Mouse (Mus musculus): ENCODE measurements around the gene Agbl4. TPM values are rescaled to one million over a fixed set of nuclear protein-coding genes. Genes with fewer than 3 reads are reported as not detected.

Gene Agbl4
- polyA plus RNA-seq, 3 experiments from 2014 or later: not detected

- ATAC-seq: no peak
These were observed 1052.2 kb downstream of the Agbl4 start for GRCm38 (mm10) chr4:111449442-111450199.

- no peak for ATAC-seq
These were observed 1053.9 kb downstream of the Agbl4 start for GRCm38 (mm10) chr4:111451283-111451918.

- no peak for ATAC-seq
These were observed 1054.7 kb downstream of the Agbl4 start for GRCm38 (mm10) chr4:111452192-111452591.

GRCm38 (mm10) chr4:111453275-111453674, 1055.8 kb downstream of the Agbl4 start:
- no peak for ATAC-seq

- ATAC-seq: no peak
These were observed 1058.2 kb downstream of the Agbl4 start for GRCm38 (mm10) chr4:111455621-111456020.

GRCm38 (mm10) chr4:111457568-111457967, 1060.1 kb downstream of the Agbl4 start:
- no peak for ATAC-seq

- ATAC-seq: no peak
These were observed 1069.9 kb downstream of the Agbl4 start for GRCm38 (mm10) chr4:111467293-111467773.

GRCm38 (mm10) chr4:111467796-111468195, 1070.3 kb downstream of the Agbl4 start:
- ATAC-seq: no peak

- ATAC-seq: no peak
These were observed 1072.4 kb downstream of the Agbl4 start for GRCm38 (mm10) chr4:111469847-111470246.

- ATAC-seq: no peak
These were observed 1074.3 kb downstream of the Agbl4 start for GRCm38 (mm10) chr4:111471726-111472125.

- ATAC-seq: no peak
These were observed 1075.0 kb downstream of the Agbl4 start for GRCm38 (mm10) chr4:111472511-111472910.

- ATAC-seq: no peak
These were observed 1075.6 kb downstream of the Agbl4 start for GRCm38 (mm10) chr4:111473014-111473413.

GRCm38 (mm10) chr4:111475374-111475971, 1078.0 kb downstream of the Agbl4 start:
- no peak for ATAC-seq

GRCm38 (mm10) chr4:111477507-111477906, 1080.0 kb downstream of the Agbl4 start:
- no peak for ATAC-seq

GRCm38 (mm10) chr4:111483499-111483898, 1086.0 kb downstream of the Agbl4 start:
- no peak for ATAC-seq

- ATAC-seq: no peak
These were observed 1087.7 kb downstream of the Agbl4 start for GRCm38 (mm10) chr4:111485189-111485588.

- ATAC-seq: no peak
These were observed 1088.7 kb downstream of the Agbl4 start for GRCm38 (mm10) chr4:111486187-111486586.

GRCm38 (mm10) chr4:111487233-111487843, 1089.9 kb downstream of the Agbl4 start:
- no peak for ATAC-seq

- ATAC-seq: no peak
These were observed 1096.4 kb downstream of the Agbl4 start for GRCm38 (mm10) chr4:111493750-111494404.

GRCm38 (mm10) chr4:111495949-111496348, 1098.5 kb downstream of the Agbl4 start:
- ATAC-seq: no peak

GRCm38 (mm10) chr4:111498751-111499150, 1101.3 kb downstream of the Agbl4 start:
- ATAC-seq: no peak

GRCm38 (mm10) chr4:111501441-111501840, 1104.0 kb downstream of the Agbl4 start:
- ATAC-seq: no peak

All from inflammation-experienced regulatory T-cells, adult 6 months (primary cell).